In the genomic region with DNA sequence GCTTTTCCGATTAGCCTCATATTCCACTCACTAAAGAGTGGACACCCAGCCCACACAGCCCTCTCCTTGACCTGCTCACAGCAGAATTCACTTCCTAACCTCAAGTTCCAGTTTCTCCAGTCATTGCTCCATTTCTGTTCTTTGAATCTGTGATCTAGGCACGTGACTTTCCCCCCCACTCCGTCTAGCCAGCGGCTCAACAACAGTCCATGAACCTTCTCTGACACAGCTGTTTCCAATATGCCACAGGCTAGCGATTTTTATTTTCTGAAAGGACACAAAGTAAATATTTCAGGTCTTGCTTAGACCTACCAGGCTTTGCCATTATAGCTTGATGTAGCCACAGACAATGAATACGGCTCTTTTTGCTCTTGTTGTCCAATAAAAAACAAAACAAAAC, we compare ENCODE assay signal across 19 mouse cellular contexts.
DNase-seq lines count a peak whose midpoint lies in the region; ATAC-seq lines count a peak whose summit lies in the region.
"Had no signal": no experiment of that assay in that cellular context is flagged by ENCODE, and none has a peak within 500 bp of the region (broad histone marks: within the 10 kb centered on the region; RNA-seq: fewer than 3 reads in every experiment).

No protein-coding gene starts in this region.

- no peaks in the 10 kb centered on the region for H3K36me3 ChIP-seq in embryonic facial prominence, embryonic 11.5 days (replicated peaks; ENCODE audit: control insufficient read depth, insufficient read depth, low read depth, low read length)
- H3K36me3 ChIP-seq in limb, embryonic 13.5 days, result no peaks in the 10 kb centered on the region
- H3K36me3 ChIP-seq: heart, embryonic 15.5 days; hindbrain, embryonic 13.5 days; midbrain, embryonic 10.5 days had no signal

- H3K4me3 ChIP-seq in embryonic facial prominence, embryonic 11.5 days (ENCODE audit: low read depth, low read length), result no peak overlapping the region
- no peak overlapping the region for H3K4me3 ChIP-seq in limb, embryonic 13.5 days
- H3K4me3 ChIP-seq: heart, adult 2 months; heart, embryonic 15.5 days; hindbrain, embryonic 13.5 days; midbrain, embryonic 10.5 days had no signal

- H3K27me3 ChIP-seq in embryonic facial prominence, embryonic 11.5 days (ENCODE audit: control insufficient read depth, insufficient read depth, low read length), result no peaks in the 10 kb centered on the region
- no peaks in the 10 kb centered on the region for H3K27me3 ChIP-seq in limb, embryonic 13.5 days
- H3K27me3 ChIP-seq: heart, embryonic 15.5 days; hindbrain, embryonic 13.5 days had no signal

- H3K9me3 ChIP-seq in embryonic facial prominence, embryonic 11.5 days (replicated peaks; ENCODE audit: control insufficient read depth, low read length), result no peaks in the 10 kb centered on the region
- H3K9me3 ChIP-seq in limb, embryonic 13.5 days, result no peaks in the 10 kb centered on the region
- H3K9me3 ChIP-seq: heart, embryonic 15.5 days; hindbrain, embryonic 13.5 days; midbrain, embryonic 10.5 days had no signal

- 61% methylated on average over 6 of the region's 6 CpGs for WGBS in embryonic facial prominence, embryonic 11.5 days
- WGBS in limb, embryonic 13.5 days, result 29% methylated on average over 6 of the region's 6 CpGs

- DNase-seq in NIH3T3 (ENCODE audit: low read depth), result peak; percentile 11
- DNase-seq in embryonic facial prominence, embryonic 11.5 days (ENCODE audit: low spot score), result peak; percentile 86
- DNase-seq in fibroblast of lung, adult 2 months (ENCODE audit: low read depth), result peak; percentile 45
- DNase-seq in natural killer cell, adult 2 months (ENCODE audit: low spot score in 2 of 2), result no peak
- DNase-seq in B cell, adult 2 months, result no peak
- DNase-seq in yolk sac, embryonic 10.5 days (ENCODE audit: low spot score), result no peak
- DNase-seq: adrenal gland, postnatal 14 days; cerebellum, adult 8-10 months; forebrain, postnatal 0 days; gastrocnemius, postnatal 36 days; heart, adult 2 months; heart, postnatal 36 days; kidney, adult 18-20 months; right cerebral cortex, postnatal 14 days had no signal

- no peak overlapping the region for H3K4me2 ChIP-seq in embryonic facial prominence, embryonic 11.5 days (ENCODE audit: low read depth, low read length)
- peak overlapping the region; percentile 27 for H3K4me2 ChIP-seq in limb, embryonic 13.5 days (replicated peaks)
- H3K4me2 ChIP-seq: heart, embryonic 15.5 days; hindbrain, embryonic 13.5 days had no signal

- H3K9ac ChIP-seq in embryonic facial prominence, embryonic 11.5 days (replicated peaks; ENCODE audit: low read length), result no peak overlapping the region
- H3K9ac ChIP-seq in limb, embryonic 13.5 days, result no peak overlapping the region
- H3K9ac ChIP-seq: forebrain, postnatal 0 days; heart, embryonic 15.5 days; hindbrain, embryonic 13.5 days had no signal

- H3K27ac ChIP-seq in embryonic facial prominence, embryonic 11.5 days (replicated peaks; ENCODE audit: low read depth, low read length), result no peak overlapping the region
- no peak overlapping the region; the same call in 1 of the 2 replicates for H3K27ac ChIP-seq in limb, embryonic 13.5 days
- H3K27ac ChIP-seq: heart, adult 2 months; heart, embryonic 15.5 days; hindbrain, embryonic 13.5 days; midbrain, embryonic 10.5 days had no signal

- H3K4me1 ChIP-seq in embryonic facial prominence, embryonic 11.5 days (ENCODE audit: control insufficient read depth, insufficient read depth, low read length), result no peaks in the 10 kb centered on the region
- peaks cover 35% of the 10 kb centered on the region for H3K4me1 ChIP-seq in limb, embryonic 13.5 days
- H3K4me1 ChIP-seq: hindbrain, embryonic 13.5 days; midbrain, embryonic 10.5 days had no signal

- ATAC-seq in embryonic facial prominence, embryonic 11.5 days (replicated peaks; ENCODE audit: insufficient number of reproducible peaks, low FRiP score, low TSS enrichment, low read depth), result no peak
- ATAC-seq in limb, embryonic 13.5 days (ENCODE audit: low FRiP score, low read depth), result peak; percentile 31
- ATAC-seq: forebrain, postnatal 0 days; inflammation-experienced regulatory T-cells, adult 6 months had no signal

Comparison
In these comparisons a context has a peak if more than half of its experiments do, and no peak if none do; other contexts are left out.
1. DNase-seq: peak in NIH3T3 (single experiment), embryonic facial prominence, embryonic 11.5 days (single experiment) and fibroblast of lung, adult 2 months (single experiment); none in natural killer cell, adult 2 months (0 of 2), B cell, adult 2 months (0 of 2) and yolk sac, embryonic 10.5 days (single experiment).